Mouse (Mus musculus) testis, postnatal 14 days (tissue): ENCODE results near the gene Vwa3a.
A peak's percentile ranks its signal among the peaks of the same experiment; 100 is the strongest.

Experiments used
- DNase-seq: peaks from one replicate; pipeline ENCODE4 v3.0.0; 2021; ENCODE audit warnings: low spot score

The Vwa3a gene

GRCm38 (mm10) chr7:120836361-120836760, 97.2 kb downstream of the Vwa3a start:
- no peak for DNase-seq

GRCm38 (mm10) chr7:120838436-120839160, 99.5 kb downstream of the Vwa3a start:
- no peak for DNase-seq

- no peak for DNase-seq
These were observed 100.7 kb downstream of the Vwa3a start for GRCm38 (mm10) chr7:120839786-120840185.

GRCm38 (mm10) chr7:120842345-120843036, 103.4 kb downstream of the Vwa3a start, which contains the start of gene Eef2k:
Gene Eef2k (plus strand): TSS chr7:120842831.
- DNase-seq = peak; percentile 86

- peak; percentile 74 for DNase-seq
These were observed 104.0 kb downstream of the Vwa3a start for GRCm38 (mm10) chr7:120843037-120843621.

GRCm38 (mm10) chr7:120843852-120844435, 104.8 kb downstream of the Vwa3a start:
- no peak for DNase-seq

GRCm38 (mm10) chr7:120844689-120845088, 105.6 kb downstream of the Vwa3a start:
- no peak for DNase-seq

- DNase-seq = no peak
These were observed 109.9 kb downstream of the Vwa3a start for GRCm38 (mm10) chr7:120848831-120849512.

GRCm38 (mm10) chr7:120850165-120850564, 111.0 kb downstream of the Vwa3a start:
- no peak for DNase-seq
